In the genomic region with DNA sequence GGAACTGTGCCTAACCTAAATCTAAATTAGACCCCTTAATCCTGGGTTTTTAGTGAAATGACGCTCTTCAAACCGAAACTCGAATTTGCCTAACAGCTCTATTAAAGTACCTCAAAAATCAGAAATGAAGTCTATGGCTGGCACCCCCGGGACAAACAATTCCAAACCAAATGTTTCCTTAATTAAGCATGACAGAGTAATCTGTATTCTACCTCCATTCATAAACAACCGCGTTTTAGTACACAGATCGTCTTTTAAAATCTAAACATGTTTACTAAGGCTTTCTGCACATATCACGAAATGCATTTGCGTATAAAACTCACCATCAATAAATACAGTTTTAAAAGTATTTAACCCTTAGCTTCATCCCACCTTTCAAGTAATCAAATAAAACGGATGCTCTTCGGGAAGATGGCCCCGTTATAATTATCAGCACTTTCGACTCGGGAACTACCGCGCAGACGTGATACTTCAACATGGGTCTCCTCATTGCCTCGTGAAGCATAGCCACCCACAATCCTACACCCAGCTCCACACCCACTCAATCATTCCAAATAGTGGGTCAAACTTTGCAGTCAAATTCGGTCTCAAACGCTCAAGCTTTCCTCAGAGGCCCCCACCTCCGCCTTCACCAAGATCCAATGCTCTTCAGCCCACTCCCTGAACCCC, we compare ENCODE assay signal across 8 mouse cellular contexts. TPM values are rescaled to one million over a fixed set of nuclear protein-coding genes. Genes with fewer than 3 reads are reported as not detected.
DNase-seq lines count a peak whose midpoint lies in the region; ATAC-seq and TF ChIP-seq lines count a peak whose summit lies in the region.

No protein-coding gene starts in this region.

- peak overlapping the region; percentile 91 for H3K4me3 ChIP-seq in cerebellum, adult 2 months (replicated peaks; ENCODE audit: insufficient read depth, low read depth, low read length)
- peak overlapping the region; percentile 52 for H3K4me3 ChIP-seq in hindbrain, embryonic 16.5 days (ENCODE audit: low read length)
- H3K4me3 ChIP-seq in midbrain, embryonic 14.5 days (replicated peaks; ENCODE audit: low read depth, low read length), result peak overlapping the region; percentile 72

- H3K4me1 ChIP-seq in cerebellum, adult 2 months (ENCODE audit: control insufficient read depth, insufficient read depth, low read length), result peaks cover 8% of the 10 kb centered on the region; the same call in 1 of the 2 replicates
- peaks cover 15% of the 10 kb centered on the region for H3K4me1 ChIP-seq in hindbrain, embryonic 16.5 days (ENCODE audit: control insufficient read depth, insufficient read depth, low read depth, low read length)
- H3K4me1 ChIP-seq in midbrain, embryonic 14.5 days (ENCODE audit: control insufficient read depth, insufficient read depth, low read length), result peaks cover 16% of the 10 kb centered on the region

- TF ChIP-seq CTCF in cerebellum, adult 2 months (IDR thresholded peaks at IDR 0.05; ENCODE audit: borderline replicate concordance, insufficient read depth, low read depth, low read length), result no peak

- H3K36me3 ChIP-seq in hindbrain, embryonic 16.5 days (ENCODE audit: control insufficient read depth, insufficient read depth, low read length), result peaks cover 10% of the 10 kb centered on the region
- peaks cover 20% of the 10 kb centered on the region for H3K36me3 ChIP-seq in midbrain, embryonic 14.5 days (ENCODE audit: control insufficient read depth, insufficient read depth, low read length)

- H3K9ac ChIP-seq in hindbrain, embryonic 16.5 days (ENCODE audit: low read depth, low read length), result peak overlapping the region; percentile 79
- peak overlapping the region; percentile 92 for H3K9ac ChIP-seq in midbrain, embryonic 14.5 days (replicated peaks; ENCODE audit: low read length)

- H3K4me2 ChIP-seq in hindbrain, embryonic 16.5 days (ENCODE audit: low read length), result peak overlapping the region; percentile 50
- H3K4me2 ChIP-seq in midbrain, embryonic 14.5 days (ENCODE audit: low read length), result peak overlapping the region; percentile 77

- peak overlapping the region; percentile 30 for H3K27ac ChIP-seq in cerebellum, adult 2 months (ENCODE audit: insufficient read depth, low read length)
- H3K27ac ChIP-seq in hindbrain, embryonic 16.5 days (ENCODE audit: low read depth, low read length), result peak overlapping the region; percentile 95
- peak overlapping the region; percentile 95 for H3K27ac ChIP-seq in midbrain, embryonic 14.5 days (replicated peaks; ENCODE audit: low read depth, low read length)

- no peaks in the 10 kb centered on the region for H3K27me3 ChIP-seq in cerebellum, adult 2 months (ENCODE audit: control insufficient read depth, insufficient read depth, low read length)
- H3K27me3 ChIP-seq in hindbrain, embryonic 16.5 days (replicated peaks; ENCODE audit: control insufficient read depth, insufficient read depth, low read length), result no peaks in the 10 kb centered on the region
- no peaks in the 10 kb centered on the region for H3K27me3 ChIP-seq in midbrain, embryonic 14.5 days (ENCODE audit: control insufficient read depth, insufficient read depth, low read length)

- peaks cover under 1% of the 10 kb centered on the region for H3K9me3 ChIP-seq in hindbrain, embryonic 16.5 days (ENCODE audit: control insufficient read depth, low read length)
- peaks cover 25% of the 10 kb centered on the region for H3K9me3 ChIP-seq in midbrain, embryonic 14.5 days (ENCODE audit: control insufficient read depth, low read length)

- ATAC-seq in hindbrain, embryonic 16.5 days, result no peak
- peak; percentile 48 for ATAC-seq in midbrain, embryonic 14.5 days (ENCODE audit: low FRiP score, low TSS enrichment)

- TF ChIP-seq POLR2A in cerebellum, adult 2 months (IDR thresholded peaks at IDR 0.05; ENCODE audit: borderline replicate concordance, insufficient read depth, low read length), result no peak

- DNase-seq in cerebellum, adult 2 months, result no peak
- no peak for DNase-seq in cerebellum, postnatal 14 days
- peak; percentile 33 for DNase-seq in ovary, postnatal 14 days (ENCODE audit: low spot score)
- no peak for DNase-seq in ovary, postnatal 10 days (ENCODE audit: low spot score)
- no peak for DNase-seq in midbrain, embryonic 14.5 days
- DNase-seq in cerebellum, adult 18-20 months, result no peak
- no peak for DNase-seq in gastrocnemius, postnatal 10 days

- WGBS in cerebellum, adult 2 months, result under 1% methylated on average over 21 of the region's 21 CpGs
- 2% methylated on average over 21 of the region's 21 CpGs for WGBS in hindbrain, embryonic 16.5 days
- 3% methylated on average over 21 of the region's 21 CpGs for WGBS in midbrain, embryonic 14.5 days

RNA-seq across cellular contexts. Expression of gene Zfp146, which starts 0.5 kb away (rescaled TPM):
- 37.6 and 38.0 TPM in 2 replicates for polyA plus RNA-seq in cerebellum, adult 2 months (2012; rRNA removed)
- polyA plus RNA-seq in hindbrain, embryonic 16.5 days (2015; fragmentation: Nextera tagmentation; extraction: Ambion mirVana), result 8.0 and 9.2 TPM in 2 replicates
- polyA plus RNA-seq in midbrain, embryonic 14.5 days (2014; fragmentation: Nextera tagmentation; extraction: Ambion mirVana), result 18.5 and 19.7 TPM in 2 replicates
- total RNA-seq in gastrocnemius, postnatal 10 days (2021), result 10 to 100 TPM; 34.6 to 40.3 TPM

RNA-seq across cellular contexts. Expression of gene Cox7a1, which starts 14.9 kb away (rescaled TPM):
- 24.7 and 32.0 TPM in 2 replicates for polyA plus RNA-seq in cerebellum, adult 2 months (2012; rRNA removed)
- 5.6 and 6.8 TPM in 2 replicates for polyA plus RNA-seq in hindbrain, embryonic 16.5 days (2015; fragmentation: Nextera tagmentation; extraction: Ambion mirVana)
- 5.5 TPM in 2 replicates for polyA plus RNA-seq in midbrain, embryonic 14.5 days (2014; fragmentation: Nextera tagmentation; extraction: Ambion mirVana)
- total RNA-seq in gastrocnemius, postnatal 10 days (2021), result 100 to 1,000 TPM; 630 to 723 TPM

RNA-seq across cellular contexts. Expression of gene Capns1, which starts 29.6 kb away (rescaled TPM):
- 463 and 475 TPM in 2 replicates for polyA plus RNA-seq in cerebellum, adult 2 months (2012; rRNA removed)
- 86.0 and 94.7 TPM in 2 replicates for polyA plus RNA-seq in hindbrain, embryonic 16.5 days (2015; fragmentation: Nextera tagmentation; extraction: Ambion mirVana)
- polyA plus RNA-seq in midbrain, embryonic 14.5 days (2014; fragmentation: Nextera tagmentation; extraction: Ambion mirVana), result 53.0 and 70.5 TPM in 2 replicates
- total RNA-seq in gastrocnemius, postnatal 10 days (2021), result 100 to 1,000 TPM; 314 to 330 TPM

RNA-seq across cellular contexts. Expression of gene Zfp382, which starts 47.3 kb away (rescaled TPM):
- polyA plus RNA-seq in cerebellum, adult 2 months (2012; rRNA removed), result 7.1 and 8.3 TPM in 2 replicates
- 23.7 and 26.9 TPM in 2 replicates for polyA plus RNA-seq in hindbrain, embryonic 16.5 days (2015; fragmentation: Nextera tagmentation; extraction: Ambion mirVana)
- 10.7 and 11.7 TPM in 2 replicates for polyA plus RNA-seq in midbrain, embryonic 14.5 days (2014; fragmentation: Nextera tagmentation; extraction: Ambion mirVana)
- total RNA-seq in gastrocnemius, postnatal 10 days (2021), result 1 to 10 TPM; 2.6 to 4.8 TPM

Comparison
In these comparisons a context has a peak if more than half of its experiments do, and no peak if none do; other contexts are left out.
1. H3K27ac ChIP-seq: peak in every context shown above with its lines; median percentile 95 in hindbrain, embryonic 16.5 days; 95 in midbrain, embryonic 14.5 days; 30 in cerebellum, adult 2 months.